Mouse (Mus musculus) heart, adult 2 months (tissue): ENCODE measurements at regions not wholly inside any gene's neighbourhood (a gene's known extent, or its start where the extent isn't known, plus 50 kb on each side); places are given as distances from the start of the nearest gene placed in this dataset.

Source experiments
- DNase-seq, 2 experiments: peaks; one replicate each; pipeline ENCODE4 v3.0.0; 2021
- H3K27ac ChIP-seq: fragments of 200-600 bp; 2 replicates; pipeline ENCODE4 v1.8.1; 2022
- H3K27me3 ChIP-seq: fragments of 200-500 bp; 2 replicates; pipeline ENCODE4 v1.6.1; 2012; ENCODE audit warnings: mild to moderate bottlenecking, low read length, inconsistent platforms, mixed read lengths; ENCODE audit not compliant: control insufficient read depth, insufficient read depth
- H3K36me3 ChIP-seq: fragments of 200-500 bp; 2 replicates; pipeline ENCODE4 v1.6.1; 2012; ENCODE audit warnings: low read length, inconsistent platforms; ENCODE audit not compliant: control insufficient read depth, insufficient read depth
- H3K4me1 ChIP-seq: fragments of 200-500 bp; 2 replicates; pipeline ENCODE4 v1.6.1; 2011; ENCODE audit warnings: low read length; ENCODE audit not compliant: control insufficient read depth, insufficient read depth
- H3K4me3 ChIP-seq: fragments of 200-600 bp; 2 replicates; pipeline ENCODE4 v1.8.1; 2022
- H3K79me2 ChIP-seq: fragments of 200-500 bp; replicated peaks from 2 replicates; pipeline ENCODE4 v1.6.1; 2012; ENCODE audit warnings: mild to moderate bottlenecking, inconsistent platforms, low read length, moderate library complexity, mixed read lengths; ENCODE audit not compliant: control insufficient read depth, insufficient read depth
- H3K9ac ChIP-seq: fragments of 200-500 bp; 2 replicates; pipeline ENCODE4 v1.6.1; 2012; ENCODE audit warnings: low read depth, mild to moderate bottlenecking, control low read depth, inconsistent platforms, low read length, mixed read lengths
- CTCF ChIP-seq: fragments of 200-600 bp; IDR thresholded peaks from 2 replicates; pipeline ENCODE4 v1.8.1; 2022; ENCODE audit warnings: antibody characterized with exemption, mild to moderate bottlenecking, moderate library complexity
- EP300 ChIP-seq: fragments of 200-500 bp; IDR thresholded peaks from 2 replicates; pipeline ENCODE4 v1.6.1; 2011; ENCODE audit warnings: low read depth, low read length, control low read depth; ENCODE audit not compliant: insufficient read depth
- POLR2A ChIP-seq: fragments of 200-500 bp; IDR thresholded peaks from 2 replicates; pipeline ENCODE4 v1.6.1; 2011; ENCODE audit warnings: mild to moderate bottlenecking, low read depth, low read length, control low read depth; ENCODE audit not compliant: insufficient read depth
- WGBS: fragments of 180-500 bp; shearing (Covaris S2); methylation state at CpG from one replicate; pipeline ENCODE4 v1.1.7; 2018; 5-methylcytosine and 5-hydroxymethylcytosine counted together
- intact Hi-C: fragments of 180-260 bp; cut with DNase I; formaldehyde crosslinking; loops from one replicate; pipeline ENCODE4 v1.15.1; 2025

DNA sequence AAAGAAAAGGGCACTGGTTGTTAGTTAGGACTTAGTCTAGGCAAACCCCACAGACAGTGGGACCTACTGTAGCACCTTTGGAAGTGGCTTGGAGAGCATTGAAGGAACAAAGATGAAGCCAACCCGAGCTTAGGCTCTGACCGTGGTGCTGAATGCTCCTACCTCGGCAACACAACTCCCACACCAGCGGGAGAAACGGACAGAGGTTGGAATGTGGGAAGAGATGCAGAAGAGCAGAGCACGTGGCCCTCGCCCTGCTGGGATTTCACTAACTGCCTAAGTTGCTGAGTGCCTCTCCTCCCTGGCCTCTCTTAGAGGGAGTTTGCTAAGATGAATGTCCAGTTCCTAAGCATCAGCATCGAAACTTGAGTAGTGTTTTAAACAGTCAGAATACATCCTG is 94.1 kb upstream of the Klf14 start:
- Histone ChIP-seq H3K4me3 (no peak overlapping the region), H3K79me2 (no peaks in the 10 kb centered on the region), H3K27ac (no peak overlapping the region), H3K9ac (no peak overlapping the region), H3K4me1 (no peaks in the 10 kb centered on the region), H3K36me3 (no peaks in the 10 kb centered on the region), H3K27me3 (no peaks in the 10 kb centered on the region)
- WGBS = 17% methylated on average over 8 of the region's 8 CpGs
- DNase-seq = no peak
- intact Hi-C loops = no loop called here
- TF ChIP-seq POLR2A (no peak), EP300 (no peak)

DNA sequence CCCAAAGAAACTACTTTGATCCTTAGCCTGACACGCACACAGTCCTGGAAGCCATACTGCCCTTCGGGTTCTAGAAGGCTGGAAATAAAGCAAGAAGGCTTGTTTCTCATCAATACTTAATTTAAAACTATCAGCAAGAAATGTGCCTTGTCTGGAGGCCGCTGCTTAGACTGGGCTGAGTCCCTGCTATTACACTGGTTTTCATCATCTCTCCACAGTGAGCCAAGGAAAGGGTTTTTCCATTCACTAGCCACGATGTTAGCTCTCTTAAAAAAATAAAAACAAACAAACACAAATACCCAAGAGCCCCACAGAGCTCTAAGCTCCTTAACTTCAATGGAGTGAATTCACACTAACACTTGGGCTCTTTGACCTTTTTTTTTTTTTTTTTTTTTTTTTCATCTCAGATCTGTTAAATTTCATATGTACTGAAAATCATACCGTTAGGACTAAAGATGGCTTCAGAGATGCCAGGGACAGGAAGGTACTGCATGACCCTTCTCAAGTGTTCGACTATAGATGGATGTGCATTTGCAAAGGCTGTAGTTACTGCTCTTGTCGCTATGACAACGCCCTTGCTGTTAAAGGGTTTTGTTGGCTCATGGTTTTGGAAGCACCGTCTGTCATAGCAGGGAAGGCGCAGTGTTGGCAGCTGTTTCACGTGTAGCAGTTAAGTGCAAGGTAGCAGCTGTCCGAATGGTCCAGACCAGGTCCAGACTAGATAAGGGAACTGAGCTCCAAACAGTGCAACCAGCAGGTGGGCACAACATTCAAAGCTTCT is 98.1 kb upstream of the Klf14 start:
- DNase-seq = no peak
- H3K27me3 ChIP-seq = no peaks in the 10 kb centered on the region
- H3K36me3 ChIP-seq = no peaks in the 10 kb centered on the region; the same call in 1 of the 2 replicates
- no peak for TF ChIP-seq POLR2A
- no peak for TF ChIP-seq CTCF
- TF ChIP-seq EP300 = no peak
- H3K27ac ChIP-seq = no peak overlapping the region
- 74% methylated on average over 12 of the region's 12 CpGs for WGBS
- H3K9ac ChIP-seq = no peak overlapping the region
- H3K4me1 ChIP-seq = no peaks in the 10 kb centered on the region
- H3K4me3 ChIP-seq = no peak overlapping the region
- no peaks in the 10 kb centered on the region for H3K79me2 ChIP-seq
- intact Hi-C loops = no loop called here

DNA sequence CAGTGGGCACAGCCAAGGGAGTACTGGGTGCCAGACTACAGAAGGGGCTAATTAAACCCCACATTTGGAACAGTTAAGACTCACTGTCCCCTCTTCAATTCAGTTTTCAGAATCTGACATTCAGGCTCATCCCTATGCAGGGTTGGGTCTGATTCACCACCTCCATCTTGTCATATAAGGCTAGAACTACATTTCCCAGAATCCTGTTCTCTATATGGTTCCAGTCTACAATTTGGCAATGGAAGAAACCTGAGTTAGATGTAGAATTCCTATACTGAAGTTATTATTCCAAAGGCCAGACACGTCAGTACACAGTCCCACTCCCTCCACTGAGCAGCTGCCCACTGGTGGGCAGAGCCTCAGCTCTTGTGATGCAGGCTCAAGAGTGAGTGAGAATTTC is 99.4 kb upstream of the Klf14 start:
- no peak overlapping the region for H3K27ac ChIP-seq
- 93% methylated on average over 1 of the region's 1 CpGs for WGBS
- H3K9ac ChIP-seq = no peak overlapping the region
- no peaks in the 10 kb centered on the region for H3K79me2 ChIP-seq
- DNase-seq = no peak
- H3K4me1 ChIP-seq = no peaks in the 10 kb centered on the region
- H3K4me3 ChIP-seq = no peak overlapping the region
- no peaks in the 10 kb centered on the region for H3K27me3 ChIP-seq
- TF ChIP-seq POLR2A = no peak
- TF ChIP-seq CTCF = no peak
- no peak for TF ChIP-seq EP300
- intact Hi-C loops = no loop called here
- peaks cover 3% of the 10 kb centered on the region for H3K36me3 ChIP-seq

DNA sequence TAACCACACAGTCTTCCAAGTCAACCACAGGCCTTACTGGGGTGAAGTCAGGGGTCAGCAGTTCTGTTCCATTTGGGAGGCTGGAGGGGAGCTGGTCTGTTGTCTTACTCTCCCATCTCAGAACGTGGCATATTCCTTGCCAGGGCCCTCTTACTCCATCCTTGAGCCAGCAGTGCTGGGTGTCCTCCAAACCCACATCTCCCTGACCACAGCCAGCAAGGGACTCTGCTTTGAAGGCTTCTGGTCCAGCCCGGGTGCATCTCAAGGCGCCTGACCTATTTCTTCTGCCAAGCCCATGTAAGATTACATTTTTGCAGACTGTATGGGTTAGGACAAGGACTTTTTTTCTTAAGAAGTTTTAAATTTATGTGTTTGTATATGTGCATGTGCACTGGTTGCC is 100.1 kb upstream of the Klf14 start:
- no peaks in the 10 kb centered on the region for H3K79me2 ChIP-seq

DNA sequence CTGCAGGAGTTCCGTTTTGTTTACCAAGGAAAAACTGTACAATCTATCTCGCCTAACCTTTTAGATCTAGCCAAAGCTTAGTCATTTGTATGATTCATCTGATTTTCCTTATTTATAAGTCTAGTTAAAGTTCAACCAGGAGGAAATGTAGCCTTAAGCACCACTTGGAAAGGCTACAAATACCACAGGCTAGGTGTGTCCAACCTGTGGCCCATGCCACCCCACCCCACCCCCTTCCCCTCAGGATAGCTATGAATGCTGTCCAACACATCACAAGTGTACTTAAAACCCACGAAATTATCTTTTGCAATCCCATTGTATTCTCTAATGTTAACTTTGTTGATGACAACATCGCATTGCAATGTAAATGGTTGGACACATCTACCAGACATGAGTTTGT is 102.9 kb upstream of the Klf14 start:
- DNase-seq = no peak
- intact Hi-C loops = no loop called here
- no peak for TF ChIP-seq EP300
- no peak for TF ChIP-seq CTCF
- no peak for TF ChIP-seq POLR2A
- no peak overlapping the region for H3K9ac ChIP-seq
- no peaks in the 10 kb centered on the region for H3K27me3 ChIP-seq
- 84% methylated on average over 4 of the region's 4 CpGs for WGBS
- no peaks in the 10 kb centered on the region for H3K79me2 ChIP-seq
- no peaks in the 10 kb centered on the region for H3K4me1 ChIP-seq
- no peak overlapping the region for H3K27ac ChIP-seq
- H3K36me3 ChIP-seq = peaks cover 3% of the 10 kb centered on the region
- no peak overlapping the region for H3K4me3 ChIP-seq

More for the DNA sequence above, 100.1 kb upstream of the Klf14 start:
- Histone ChIP-seq H3K27me3 (no peaks in the 10 kb centered on the region), H3K9ac (no peak overlapping the region), H3K27ac (no peak overlapping the region), H3K4me3 (no peak overlapping the region), H3K36me3 (peaks cover 3% of the 10 kb centered on the region), H3K4me1 (no peaks in the 10 kb centered on the region)
- TF ChIP-seq POLR2A (no peak), CTCF (no peak), EP300 (no peak)
- no peak for DNase-seq
- intact Hi-C loops = no loop called here
- WGBS = 66% methylated on average over 3 of the region's 3 CpGs

DNA sequence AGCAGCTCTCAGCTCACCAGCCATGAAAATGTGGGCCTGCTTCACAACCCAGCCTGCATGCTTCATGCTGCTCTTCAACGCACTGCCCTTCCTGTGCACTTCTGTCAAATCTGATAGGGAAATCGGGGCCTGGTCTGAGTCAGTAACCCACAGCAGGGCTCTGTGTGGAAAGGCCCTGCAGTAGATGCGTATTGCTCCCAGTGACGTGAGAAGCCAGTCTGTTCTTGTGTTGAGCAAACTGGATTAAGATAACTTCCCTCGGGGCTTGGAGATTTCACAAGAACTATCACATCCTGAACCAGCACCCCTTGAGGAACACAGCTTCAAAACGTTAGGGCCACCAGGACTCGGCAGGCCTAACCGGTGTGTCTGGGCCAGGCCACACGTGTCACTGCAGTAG is 106.5 kb upstream of the Klf14 start:
- Histone ChIP-seq H3K27ac (no peak overlapping the region), H3K4me3 (no peak overlapping the region), H3K36me3 (peaks cover 3% of the 10 kb centered on the region), H3K27me3 (no peaks in the 10 kb centered on the region), H3K4me1 (no peaks in the 10 kb centered on the region), H3K9ac (no peak overlapping the region), H3K79me2 (no peaks in the 10 kb centered on the region)
- no peak for DNase-seq
- 62% methylated on average over 9 of the region's 9 CpGs for WGBS
- intact Hi-C loops = no loop called here
- TF ChIP-seq CTCF = no peak
